Comparison of ENCODE assay signal across 8 mouse cellular contexts in genomic region chr1:158554020-158554505, GRCm38 (mm10).
DNase-seq lines count a peak whose midpoint lies in the region; ATAC-seq and TF ChIP-seq lines count a peak whose summit lies in the region.

No protein-coding gene starts in this region.

- H3K4me1 ChIP-seq in kidney, embryonic 15.5 days, result peaks cover 2% of the 10 kb centered on the region; the same call in 1 of the 2 replicates
- H3K4me1 ChIP-seq in kidney, adult 2 months (ENCODE audit: control insufficient read depth, insufficient read depth, low read length), result no peaks in the 10 kb centered on the region
- H3K4me1 ChIP-seq in embryonic facial prominence, embryonic 13.5 days, result peaks cover 8% of the 10 kb centered on the region
- H3K4me1 ChIP-seq in hindbrain, embryonic 16.5 days (ENCODE audit: control insufficient read depth, insufficient read depth, low read depth, low read length), result no peaks in the 10 kb centered on the region

- 22% methylated on average over 6 of the region's 6 CpGs for WGBS in kidney, embryonic 15.5 days
- WGBS in kidney, adult 2 months, result 26% methylated on average over 6 of the region's 6 CpGs
- 2% methylated on average over 6 of the region's 6 CpGs for WGBS in embryonic facial prominence, embryonic 13.5 days
- 9% methylated on average over 6 of the region's 6 CpGs for WGBS in hindbrain, embryonic 16.5 days

- H3K9ac ChIP-seq in kidney, embryonic 15.5 days, result no peak overlapping the region
- H3K9ac ChIP-seq in embryonic facial prominence, embryonic 13.5 days, result no peak overlapping the region
- H3K9ac ChIP-seq in hindbrain, embryonic 16.5 days (ENCODE audit: low read depth, low read length), result no peak overlapping the region

- H3K27ac ChIP-seq in kidney, embryonic 15.5 days, result no peak overlapping the region
- no peak overlapping the region for H3K27ac ChIP-seq in kidney, adult 2 months (ENCODE audit: insufficient read depth, low read depth, low read length)
- H3K27ac ChIP-seq in embryonic facial prominence, embryonic 13.5 days, result no peak overlapping the region
- H3K27ac ChIP-seq in hindbrain, embryonic 16.5 days (ENCODE audit: low read depth, low read length), result peak overlapping the region; percentile 65

- no peak overlapping the region for H3K4me2 ChIP-seq in kidney, embryonic 15.5 days
- peak overlapping the region; percentile 14; the same call in 1 of the 2 replicates for H3K4me2 ChIP-seq in embryonic facial prominence, embryonic 13.5 days
- H3K4me2 ChIP-seq in hindbrain, embryonic 16.5 days (ENCODE audit: low read length), result no peak overlapping the region

- no peak overlapping the region for H3K4me3 ChIP-seq in kidney, embryonic 15.5 days (replicated peaks)
- no peak overlapping the region for H3K4me3 ChIP-seq in kidney, adult 2 months (ENCODE audit: insufficient read depth, low read depth, low read length)
- no peak overlapping the region for H3K4me3 ChIP-seq in embryonic facial prominence, embryonic 13.5 days
- H3K4me3 ChIP-seq in hindbrain, embryonic 16.5 days (ENCODE audit: low read length), result no peak overlapping the region

- no peak for DNase-seq in kidney, adult 2 months
- DNase-seq in neural tube, embryonic 10.5 days (ENCODE audit: extremely low spot score, low spot score), result peak; percentile 24
- no peak for DNase-seq in right cerebral cortex, postnatal 4 days
- DNase-seq in urinary bladder, postnatal 4 days (ENCODE audit: low spot score in 2 of 2), result no peak

- no peaks in the 10 kb centered on the region for H3K9me3 ChIP-seq in kidney, embryonic 15.5 days (replicated peaks)
- H3K9me3 ChIP-seq in embryonic facial prominence, embryonic 13.5 days, result no peaks in the 10 kb centered on the region
- no peaks in the 10 kb centered on the region for H3K9me3 ChIP-seq in hindbrain, embryonic 16.5 days (ENCODE audit: control insufficient read depth, low read length)

- TF ChIP-seq CTCF in kidney, adult 2 months (conservative IDR thresholded peaks at IDR 0.05; ENCODE audit: insufficient read depth, insufficient read length, low read depth, low read length), result no peak

- no peaks in the 10 kb centered on the region for H3K36me3 ChIP-seq in kidney, embryonic 15.5 days
- H3K36me3 ChIP-seq in kidney, adult 2 months (ENCODE audit: control insufficient read depth, insufficient read depth, low read length), result no peaks in the 10 kb centered on the region
- no peaks in the 10 kb centered on the region for H3K36me3 ChIP-seq in embryonic facial prominence, embryonic 13.5 days
- no peaks in the 10 kb centered on the region for H3K36me3 ChIP-seq in hindbrain, embryonic 16.5 days (ENCODE audit: control insufficient read depth, insufficient read depth, low read length)

- ATAC-seq in kidney, embryonic 15.5 days (replicated peaks; ENCODE audit: low FRiP score), result peak; percentile 64; the same call in 1 of the 2 replicates
- no peak for ATAC-seq in embryonic facial prominence, embryonic 13.5 days (ENCODE audit: insufficient number of reproducible peaks, insufficient read depth, low FRiP score, low TSS enrichment, low read depth)
- ATAC-seq in hindbrain, embryonic 16.5 days, result peak; percentile 83
- no peak for ATAC-seq in activated CD4-positive, CD25-positive, alpha-beta regulatory T cell, adult 4 months

- H3K27me3 ChIP-seq in kidney, embryonic 15.5 days, result no peaks in the 10 kb centered on the region
- no peaks in the 10 kb centered on the region for H3K27me3 ChIP-seq in kidney, adult 2 months (replicated peaks; ENCODE audit: control insufficient read depth, insufficient read depth, low read length)
- H3K27me3 ChIP-seq in embryonic facial prominence, embryonic 13.5 days, result no peaks in the 10 kb centered on the region
- H3K27me3 ChIP-seq in hindbrain, embryonic 16.5 days (replicated peaks; ENCODE audit: control insufficient read depth, insufficient read depth, low read length), result no peaks in the 10 kb centered on the region

- TF ChIP-seq POLR2A in kidney, adult 2 months (IDR thresholded peaks at IDR 0.05; ENCODE audit: low read depth, low read length), result no peak

Comparison
In these comparisons a context has a peak if more than half of its experiments do, and no peak if none do; other contexts are left out.
1. ATAC-seq: peak in kidney, embryonic 15.5 days (single experiment) and hindbrain, embryonic 16.5 days (single experiment); none in embryonic facial prominence, embryonic 13.5 days (single experiment) and activated CD4-positive, CD25-positive, alpha-beta regulatory T cell, adult 4 months (single experiment).